Mouse (Mus musculus): ENCODE data around the gene Pax4. TPM values are rescaled to one million over a fixed set of nuclear protein-coding genes. Genes with fewer than 3 reads are reported as not detected.

The Pax4 gene
- polyA plus RNA-seq, 1 experiment from 2014 or later, result not detected

Other genes starting within 250 kb of the Pax4 start
- gene Zfp800, start 51.3 kb downstream of the Pax4 start, polyA plus RNA-seq (2014; fragmentation: Nextera tagmentation; extraction: Ambion mirVana), result 13.5 and 20.2 TPM in 2 replicates
- gene Arf5, start 25.8 kb downstream of the Pax4 start, polyA plus RNA-seq (2014; fragmentation: Nextera tagmentation; extraction: Ambion mirVana), result 289 and 311 TPM in 2 replicates
- not detected in 2 replicates for gene Fscn3, start 21.6 kb downstream of the Pax4 start, polyA plus RNA-seq (2014; fragmentation: Nextera tagmentation; extraction: Ambion mirVana)
- gene Gcc1, start 21.0 kb downstream of the Pax4 start, polyA plus RNA-seq (2014; fragmentation: Nextera tagmentation; extraction: Ambion mirVana), result 7.4 and 8.2 TPM in 2 replicates
- 92.6 and 103 TPM in 2 replicates for gene Snd1, start 25.8 kb upstream of the Pax4 start, polyA plus RNA-seq (2014; fragmentation: Nextera tagmentation; extraction: Ambion mirVana)